Mouse (Mus musculus) embryonic fibroblast, embryonic 13.5 days (primary cell): Measurements from ENCODE around the gene Coil.

ENCODE experiments used
- CTCF ChIP-seq: IDR thresholded peaks from 2 replicates; pipeline ENCODE4 v1.5.1; 2011; ENCODE audit warnings: mild to moderate bottlenecking, control low read depth, low read length, moderate library complexity, borderline replicate concordance; ENCODE audit not compliant: insufficient read depth
- POLR2A ChIP-seq: IDR thresholded peaks from 2 replicates; pipeline ENCODE4 v1.6.1; 2011; ENCODE audit warnings: low read depth, mild to moderate bottlenecking, control low read depth, low read length, moderate library complexity

- no peak for TF ChIP-seq CTCF
- TF ChIP-seq POLR2A = no peak
Measured at GRCm38 (mm10) chr11:89020681-89021305, 50.7 kb downstream of the Coil start.
